Mouse (Mus musculus): ENCODE measurements around the gene Ddc. TPM values are rescaled to one million over a fixed set of nuclear protein-coding genes. Genes with fewer than 3 reads are reported as not detected.

The Ddc gene
- polyA plus RNA-seq, 1 experiment from 2014 or later: 15.4 TPM

DNA sequence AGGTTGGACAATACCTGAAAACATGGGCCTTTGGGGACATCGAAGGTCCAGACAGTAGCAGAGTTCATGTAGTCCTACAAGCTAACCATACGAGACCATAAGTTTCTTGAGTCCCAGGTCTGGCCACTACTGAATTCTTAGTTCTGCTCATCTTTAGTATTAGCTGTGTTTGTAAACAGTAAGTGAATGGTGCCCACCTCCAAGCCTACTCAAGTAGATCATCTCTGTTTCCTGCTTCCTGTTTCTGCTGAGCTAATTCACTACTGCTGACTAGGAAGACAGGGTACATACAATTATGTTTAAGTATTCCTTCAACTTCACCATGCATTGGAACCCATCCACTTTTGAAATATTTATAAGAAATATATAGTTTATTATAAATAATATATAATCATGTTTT is 129.9 kb downstream of the Ddc start:
- Histone ChIP-seq H3K27ac (no peak overlapping the region), H3K36me3 (no peaks in the 10 kb centered on the region), H3K9me3 (no peaks in the 10 kb centered on the region), H3K9ac (no peak overlapping the region), H3K4me3 (no peak overlapping the region), H3K4me1 (no peaks in the 10 kb centered on the region), H3K4me2 (no peak overlapping the region), H3K27me3 (no peaks in the 10 kb centered on the region)
- 91% methylated on average over 2 of the region's 2 CpGs for WGBS
- ATAC-seq (ENCODE audit: borderline replicate concordance, extremely low read depth, low FRiP score, low TSS enrichment): no peak

DNA sequence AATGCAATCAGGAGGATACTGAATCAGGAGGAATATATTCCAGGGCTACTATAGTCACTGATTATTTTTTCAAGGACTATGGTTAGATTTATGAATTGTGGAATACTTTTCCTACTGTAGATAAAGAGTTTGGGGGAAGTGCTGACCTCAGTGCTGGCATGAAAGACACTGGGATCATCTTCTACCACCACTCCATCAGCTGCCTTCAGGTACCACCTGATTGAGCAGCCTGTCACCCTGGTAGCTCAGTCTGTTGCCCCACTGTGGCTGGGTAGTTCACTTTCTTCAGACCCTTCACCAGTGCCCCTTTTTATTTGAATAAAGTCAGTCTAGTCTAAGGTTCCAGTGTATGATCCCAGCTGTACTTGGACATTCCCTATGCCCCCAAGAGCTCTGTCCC is 131.2 kb downstream of the Ddc start:
- Histone ChIP-seq H3K27me3 (no peaks in the 10 kb centered on the region), H3K36me3 (no peaks in the 10 kb centered on the region), H3K4me3 (no peak overlapping the region), H3K9ac (no peak overlapping the region), H3K27ac (no peak overlapping the region), H3K9me3 (no peaks in the 10 kb centered on the region), H3K4me1 (no peaks in the 10 kb centered on the region), H3K4me2 (no peak overlapping the region)
- no peak for ATAC-seq (ENCODE audit: borderline replicate concordance, extremely low read depth, low FRiP score, low TSS enrichment)

DNA sequence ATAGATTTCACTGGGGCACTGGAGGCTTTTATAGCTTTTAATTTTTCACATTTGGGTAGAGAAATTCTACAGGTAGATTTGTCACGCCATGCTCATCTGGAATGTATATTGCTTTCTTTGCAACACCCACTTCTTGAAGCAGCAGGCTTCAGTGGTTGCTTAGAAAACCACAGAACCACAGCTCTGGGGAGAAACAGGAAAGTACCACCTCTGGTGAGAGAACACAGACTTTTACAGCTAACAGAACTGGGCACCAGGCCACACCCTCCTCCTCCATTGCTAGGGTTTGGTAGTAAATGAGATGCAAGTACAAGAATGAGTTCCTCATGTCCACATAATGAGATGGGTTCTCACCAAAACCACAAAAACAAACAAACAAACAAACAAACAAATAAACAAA is 131.8 kb downstream of the Ddc start:
- WGBS: 88% methylated on average over 1 of the region's 1 CpGs
- H3K9me3 ChIP-seq: no peaks in the 10 kb centered on the region
- no peaks in the 10 kb centered on the region for H3K27me3 ChIP-seq
- ATAC-seq (ENCODE audit: borderline replicate concordance, extremely low read depth, low FRiP score, low TSS enrichment): no peak
- no peaks in the 10 kb centered on the region for H3K4me1 ChIP-seq
- H3K4me2 ChIP-seq: no peak overlapping the region
- H3K4me3 ChIP-seq: no peak overlapping the region
- H3K27ac ChIP-seq: no peak overlapping the region
- no peak overlapping the region for H3K9ac ChIP-seq
- H3K36me3 ChIP-seq: no peaks in the 10 kb centered on the region

DNA sequence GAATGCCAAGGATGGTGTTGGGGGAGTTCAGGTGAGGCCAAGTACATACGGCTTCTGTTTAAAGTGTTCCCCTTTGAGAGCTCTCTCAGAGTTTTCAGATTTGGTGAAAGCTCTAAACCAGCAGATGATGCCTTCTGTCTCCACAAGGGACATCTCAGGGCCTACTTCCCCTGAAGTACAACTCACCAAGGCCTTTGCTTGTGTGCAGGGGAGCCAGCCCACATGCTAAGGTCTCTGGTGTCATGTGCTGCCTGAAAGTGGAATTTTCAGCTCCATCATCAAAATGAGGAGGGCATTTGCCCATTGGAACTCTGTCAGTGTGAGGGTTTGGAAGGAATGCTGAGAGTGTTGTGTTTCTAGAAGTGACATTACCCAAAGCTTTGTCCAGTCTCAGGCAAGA is 132.5 kb downstream of the Ddc start:
- H3K9me3 ChIP-seq: no peaks in the 10 kb centered on the region
- H3K27ac ChIP-seq: no peak overlapping the region
- no peak for ATAC-seq (ENCODE audit: borderline replicate concordance, extremely low read depth, low FRiP score, low TSS enrichment)
- H3K4me1 ChIP-seq: no peaks in the 10 kb centered on the region
- WGBS: 59% methylated on average over 1 of the region's 1 CpGs
- no peaks in the 10 kb centered on the region for H3K36me3 ChIP-seq
- no peak overlapping the region for H3K4me3 ChIP-seq
- no peak overlapping the region for H3K4me2 ChIP-seq
- H3K27me3 ChIP-seq: no peaks in the 10 kb centered on the region
- no peak overlapping the region for H3K9ac ChIP-seq

Other genes with a start within 250 kb of the Ddc start
- 2.1 and 3.2 TPM in 2 replicates for gene Ikzf1, start 213.1 kb downstream of the Ddc start, polyA plus RNA-seq (2015; fragmentation: Nextera tagmentation; extraction: Ambion mirVana)
- 86.1 and 88.1 TPM in 2 replicates for gene Fignl1, start 89.2 kb downstream of the Ddc start, polyA plus RNA-seq (2015; fragmentation: Nextera tagmentation; extraction: Ambion mirVana)
- gene Grb10, start 140.5 kb upstream of the Ddc start, polyA plus RNA-seq (2015; fragmentation: Nextera tagmentation; extraction: Ambion mirVana): 600 and 609 TPM in 2 replicates

All from lung, embryonic 15.5 days (tissue).